Mouse (Mus musculus) A20 (cell line): ENCODE measurements around the gene Ddx3y.

ENCODE experiments used
- DNase-seq: peaks from one replicate; pipeline ENCODE4 v3.0.0-alpha.2; 2011; ENCODE audit warnings: low read depth, low spot score

Gene Ddx3y

DNA sequence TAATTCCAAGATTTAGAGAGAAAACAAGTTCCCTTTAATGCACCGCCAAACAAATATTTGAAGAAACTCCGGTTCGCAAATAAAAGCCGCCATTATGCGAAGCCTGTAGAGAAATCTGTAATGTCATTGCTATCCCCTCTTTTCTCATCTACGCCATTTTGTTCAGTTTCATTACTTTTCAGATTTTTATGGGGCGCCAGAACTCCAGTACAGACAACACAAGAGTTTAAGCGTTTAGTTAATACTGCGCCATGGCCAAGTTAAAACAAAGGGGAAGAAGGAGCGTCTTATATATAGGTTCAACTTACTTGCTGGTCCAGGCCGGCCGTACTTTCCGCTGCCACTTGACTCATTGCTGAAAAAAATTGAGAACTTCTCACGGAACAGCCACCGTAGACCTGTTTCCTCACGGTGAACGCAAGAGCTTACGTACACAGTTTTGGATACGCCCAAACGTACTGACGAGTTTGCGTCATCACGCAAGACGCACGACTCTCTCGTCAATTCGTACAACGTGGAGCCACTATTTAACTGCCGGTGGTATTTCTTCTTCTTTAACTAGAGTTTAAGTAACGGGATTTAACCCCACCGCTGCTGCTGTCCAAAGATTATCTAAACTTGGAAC, at the start of gene Ddx3y:
TSS of gene Ddx3y (minus strand) at position 459 of the 625 bp plus-strand sequence.
- no peak for DNase-seq

DNA sequence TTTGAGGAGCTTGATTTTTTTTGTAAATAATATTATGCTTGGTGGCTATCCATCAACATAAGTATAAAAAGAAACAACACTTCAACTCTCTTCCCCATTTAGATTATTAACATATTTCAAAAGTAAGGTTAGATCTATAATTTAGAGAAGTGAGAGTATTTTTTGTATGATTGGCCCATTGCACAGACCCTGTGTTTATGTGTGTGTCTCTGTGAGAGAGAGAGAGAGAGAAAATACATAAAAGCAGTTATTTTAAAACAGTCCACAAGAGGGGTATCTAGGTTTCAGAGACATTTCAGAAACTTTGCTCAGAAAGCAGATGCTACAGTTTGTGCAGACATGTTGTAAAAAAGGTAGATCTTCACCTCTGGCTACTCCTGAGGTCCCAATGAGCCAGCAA, 7.3 kb upstream of the Ddx3y start:
- no peak for DNase-seq

DNA sequence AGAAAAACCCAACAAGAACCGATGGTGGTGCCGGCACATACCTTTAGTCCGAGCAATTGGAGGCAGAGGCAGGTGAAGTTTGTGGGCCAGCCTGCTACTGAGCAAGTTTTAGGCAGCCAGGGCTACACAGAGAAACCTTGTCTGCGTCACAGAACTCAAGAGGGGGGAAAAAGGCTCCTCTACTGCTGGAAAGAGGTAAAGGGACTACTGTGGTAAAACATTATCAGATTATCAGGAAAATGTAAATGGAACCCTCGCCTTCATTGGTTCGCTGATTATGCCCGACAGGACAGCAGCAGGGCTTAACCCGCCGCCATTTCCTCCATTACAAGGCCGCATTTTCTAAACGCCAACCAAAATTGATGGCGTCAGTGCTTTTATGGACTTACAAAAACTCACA, 694 bp downstream of the Ddx3y start:
- no peak for DNase-seq

DNA sequence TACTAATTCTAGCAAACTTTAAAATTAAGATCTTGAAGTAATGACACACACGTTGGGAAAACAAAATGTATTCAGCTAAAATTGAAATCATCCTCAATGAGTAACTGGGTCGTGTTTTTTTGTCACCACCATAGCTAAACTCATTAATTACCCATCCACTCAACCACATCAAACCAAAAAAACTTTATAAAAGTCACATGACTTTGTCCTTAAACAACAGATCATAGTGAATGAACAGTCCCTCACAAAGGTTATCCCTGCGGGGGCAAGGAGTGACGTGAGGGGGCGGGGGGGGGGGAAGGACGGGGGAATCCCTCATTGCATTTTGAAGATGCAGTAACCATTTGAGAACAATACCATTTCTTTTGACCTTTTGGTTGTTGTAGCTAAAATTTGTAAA, 40.3 kb downstream of the Ddx3y start:
- no peak for DNase-seq

DNA sequence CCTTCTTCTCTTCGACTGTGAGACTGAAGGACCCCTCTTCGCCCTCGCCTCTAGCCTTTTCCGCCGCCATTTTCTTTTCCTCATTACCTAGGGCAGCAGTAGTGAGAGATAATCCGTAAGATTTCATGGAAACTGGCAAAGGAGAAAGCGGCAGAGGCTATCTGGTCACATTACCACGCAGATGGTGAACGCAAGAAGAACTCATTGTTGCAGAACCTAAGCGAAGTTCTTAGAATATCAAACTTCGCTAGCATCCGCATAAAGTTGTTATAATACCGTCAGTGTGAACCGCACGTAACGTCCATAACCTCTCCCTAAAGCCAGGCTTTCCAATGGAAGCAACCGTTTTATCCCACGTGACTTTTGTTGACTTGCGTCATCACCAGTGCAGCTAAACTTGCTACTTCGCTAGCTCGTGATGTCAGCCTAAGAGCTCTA, 41.0 kb downstream of the Ddx3y start, which contains the start of gene Uty:
TSS of gene Uty (minus strand) at position 334 of the 438 bp plus-strand sequence.
- no peak for DNase-seq

DNA sequence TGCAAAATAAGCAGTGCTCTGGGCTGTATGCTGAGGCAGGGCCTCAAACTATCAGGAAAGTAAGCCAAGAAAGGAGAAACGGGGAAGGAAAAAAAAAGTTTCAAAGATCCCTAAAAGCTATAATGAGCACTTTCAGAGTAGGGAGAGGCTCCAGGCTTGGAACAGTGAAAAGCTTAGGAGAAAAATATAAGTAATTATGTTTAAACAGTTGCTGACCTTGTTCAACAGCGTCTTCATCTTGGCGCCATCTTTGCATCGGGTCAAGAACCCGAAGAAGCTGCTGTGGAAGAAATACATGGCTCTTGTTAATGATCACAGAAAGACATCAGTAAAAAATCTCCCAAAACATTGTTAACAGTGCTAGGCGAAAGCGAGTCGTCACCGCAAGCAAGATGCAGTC, 41.5 kb downstream of the Ddx3y start:
- DNase-seq = no peak

DNA sequence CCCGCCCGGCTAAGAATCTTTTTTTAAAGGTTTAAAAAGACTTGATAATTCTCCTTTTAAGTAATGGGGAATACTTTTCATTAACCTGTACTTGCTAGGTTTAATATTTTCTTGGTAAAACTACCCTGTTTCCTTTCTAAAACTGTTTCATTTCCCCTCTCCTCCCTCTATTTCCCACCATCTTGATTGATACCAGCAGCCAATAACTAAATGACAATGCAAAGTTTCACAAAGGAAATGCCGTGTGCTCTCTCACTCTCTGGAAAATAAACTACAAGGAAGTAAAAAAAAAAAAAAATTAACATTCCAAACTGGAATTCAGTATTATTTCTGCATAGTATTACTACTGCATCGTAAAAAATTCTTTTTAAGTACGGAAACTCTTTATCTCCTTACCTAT, 42.0 kb downstream of the Ddx3y start:
- DNase-seq = no peak

DNA sequence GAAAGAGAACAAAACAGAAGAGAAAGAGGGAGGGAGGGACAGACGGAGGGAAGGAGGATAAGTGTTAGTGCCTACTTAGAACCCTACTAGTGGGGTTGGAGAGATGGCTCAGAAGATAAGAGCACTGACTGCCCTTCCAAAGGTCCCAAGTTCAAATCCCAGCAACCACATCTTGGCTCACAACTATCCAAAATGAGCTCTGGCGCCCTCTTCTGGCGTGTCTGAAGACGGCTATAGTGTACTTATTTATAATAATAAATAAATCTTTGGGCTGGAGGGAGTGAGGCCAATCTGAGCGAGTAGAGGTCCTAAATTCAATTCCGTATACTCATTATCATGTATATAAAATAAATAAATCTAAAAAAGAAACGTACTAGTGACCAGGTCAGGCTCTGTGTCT, 66.4 kb downstream of the Ddx3y start:
- no peak for DNase-seq
